Mouse (Mus musculus) ES-Bruce4 (cell line): ENCODE measurements around the gene Gnaq. TPM values are rescaled to one million over a fixed set of nuclear protein-coding genes. Genes with fewer than 3 reads are reported as not detected.

Experiments
- H3K27ac ChIP-seq: 2 replicates; pipeline ENCODE4 v1.5.1; 2012; ENCODE audit warnings: low read length, inconsistent platforms; ENCODE audit not compliant: insufficient read depth
- H3K27me3 ChIP-seq: 2 replicates; pipeline ENCODE4 v1.6.1; 2012; ENCODE audit warnings: mild to moderate bottlenecking, low read length, inconsistent platforms; ENCODE audit not compliant: control insufficient read depth, poor library complexity, insufficient read depth, severe bottlenecking
- H3K36me3 ChIP-seq: 2 replicates; pipeline ENCODE4 v1.6.1; 2012; ENCODE audit warnings: inconsistent platforms, mild to moderate bottlenecking, low read length, moderate library complexity; ENCODE audit not compliant: control insufficient read depth, poor library complexity, insufficient read depth, severe bottlenecking
- H3K4me1 ChIP-seq: one replicate; pipeline ENCODE4 v1.8.1; 2011; ENCODE audit warnings: low read length; ENCODE audit not compliant: control insufficient read depth, insufficient read depth
- H3K4me3 ChIP-seq: 2 replicates; pipeline ENCODE4 v1.5.1; 2011; ENCODE audit warnings: low read depth, mild to moderate bottlenecking, low read length
- H3K9ac ChIP-seq: 2 replicates; pipeline ENCODE4 v1.6.1; 2012; ENCODE audit warnings: low read depth, mild to moderate bottlenecking, inconsistent platforms; ENCODE audit not compliant: poor library complexity, severe bottlenecking
- H3K9me3 ChIP-seq: replicated peaks from 2 replicates; pipeline ENCODE4 v1.6.1; 2012; ENCODE audit warnings: mild to moderate bottlenecking, low read length, inconsistent platforms; ENCODE audit not compliant: control insufficient read depth, poor library complexity, insufficient read depth, severe bottlenecking
- CTCF ChIP-seq: IDR thresholded peaks from one replicate; pipeline ENCODE4 v1.8.1; 2011; ENCODE audit warnings: low read depth, low read length
- EP300 ChIP-seq: IDR thresholded peaks from 2 replicates; pipeline ENCODE4 v1.6.1; 2011; ENCODE audit warnings: low read depth, low read length; ENCODE audit not compliant: insufficient read depth
- POLR2A ChIP-seq: IDR thresholded peaks from one replicate; pipeline ENCODE4 v1.8.1; 2011; ENCODE audit warnings: low read length; ENCODE audit not compliant: insufficient read depth
- polyA plus RNA-seq: library from polyadenylated mRNA; stranded (reverse); fragments of >200 nt; gene quantifications from 2 replicates; pipeline ENCODE4 v1.2.4, GENCODE M21; 2011; ENCODE audit warnings: low read depth; ENCODE audit not compliant: missing spikeins, insufficient read depth, insufficient read length

Gene Gnaq
- polyA plus RNA-seq, 1 experiment: 37.7 TPM

DNA sequence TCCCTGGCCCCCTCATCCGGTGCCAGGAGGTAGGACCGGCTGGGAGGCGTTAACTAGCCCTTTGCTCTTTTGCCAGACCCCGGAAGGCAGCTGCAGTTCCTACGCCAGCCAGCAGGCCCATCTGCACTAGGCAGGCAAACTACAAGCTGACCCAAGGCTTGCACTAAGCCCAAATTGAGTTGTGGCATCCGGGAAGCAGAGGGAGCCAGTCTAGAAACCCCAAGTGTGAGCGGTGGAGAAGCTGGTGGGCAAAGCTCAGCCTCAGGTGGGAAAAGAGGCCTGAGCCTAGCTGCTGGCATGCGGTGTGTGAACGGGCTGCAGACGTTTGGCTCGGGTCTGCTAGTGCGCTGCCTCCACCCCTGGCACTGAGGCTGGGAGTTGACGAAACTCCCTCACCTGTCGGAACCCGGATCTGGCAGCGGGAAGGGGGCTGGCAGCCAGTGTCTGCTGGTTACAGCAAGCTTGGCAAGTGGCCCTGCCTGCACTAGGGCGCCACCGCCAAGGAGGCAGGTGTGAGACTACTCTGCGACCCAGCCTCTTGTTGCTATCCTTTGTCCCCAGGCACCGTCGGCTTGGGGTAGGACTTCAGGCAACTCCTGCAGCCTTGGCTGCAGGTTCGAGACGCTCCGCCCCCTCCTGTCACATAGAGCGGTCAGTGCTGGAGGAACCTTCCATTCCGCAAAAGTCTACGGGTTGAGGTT, 303.1 kb downstream of the Gnaq start, which contains the start of gene Gna14:
Gna14 (plus strand) TSS at position 232 of the 701 bp plus-strand sequence.
- no peaks in the 10 kb centered on the region for H3K27me3 ChIP-seq
- H3K9ac ChIP-seq: 0 out of 2 replicates have a peak within 1 kb of the TSS, but pooled peaks have one; percentile 4
- no peaks in the 10 kb centered on the region for H3K9me3 ChIP-seq
- no peak within 1 kb of the TSS for H3K27ac ChIP-seq
- TF ChIP-seq POLR2A (no peak), CTCF (peak; percentile 41), EP300 (no peak)
- peaks cover 6% of the 10 kb centered on the region for H3K4me1 ChIP-seq
- no peaks in the 10 kb centered on the region for H3K36me3 ChIP-seq
- H3K4me3 ChIP-seq: peak within 1 kb of the TSS; percentile 49

GRCm38 (mm10) chr19:16436335-16437169, 303.9 kb downstream of the Gnaq start:
- H3K4me1 ChIP-seq: peaks cover 6% of the 10 kb centered on the region
- no peak overlapping the region for H3K27ac ChIP-seq
- no peaks in the 10 kb centered on the region for H3K27me3 ChIP-seq
- H3K9ac ChIP-seq: 0 out of 2 replicates have a peak overlapping the region, but pooled peaks have one; percentile 4
- no peaks in the 10 kb centered on the region for H3K9me3 ChIP-seq
- peak overlapping the region; percentile 49 for H3K4me3 ChIP-seq
- TF ChIP-seq EP300 (no peak), CTCF (no peak), POLR2A (no peak)
- H3K36me3 ChIP-seq: no peaks in the 10 kb centered on the region

Other genes with a start within 250 kb of the Gnaq start
- gene Psat1, start 185.5 kb upstream of the Gnaq start, polyA plus RNA-seq: 213 and 228 TPM in 2 replicates
- 31.0 and 33.6 TPM in 2 replicates for gene Cep78, start 147.8 kb upstream of the Gnaq start, polyA plus RNA-seq